Mouse (Mus musculus) intestine, embryonic 14.5 days (tissue): ENCODE data around the gene Swt1. TPM values are rescaled to one million over a fixed set of nuclear protein-coding genes. Genes with fewer than 3 reads are reported as not detected.
"Not testable (repeated sequence)": the region's sequence is repeated elsewhere in the genome, so short reads cannot be mapped to it uniquely, and the experiment has no call there.

Experiments
- ATAC-seq: fragments of 200-750 bp; cut with Nextera tagmentation; replicated peaks from 2 replicates; pipeline ENCODE4 v1.8.0; 2017; ENCODE audit warnings: low read depth, moderate number of reproducible peaks, moderate TSS enrichment, moderate library complexity; ENCODE audit not compliant: low FRiP score, low TSS enrichment
- DNase-seq: peaks from one replicate; pipeline ENCODE4 v3.0.0-alpha.2; 2018; ENCODE audit warnings: low spot score
- H3K27ac ChIP-seq: fragments of 300-500 bp; sonication (generic); 2 replicates; pipeline ENCODE4 v1.5.1; 2014; ENCODE audit warnings: low read depth, mild to moderate bottlenecking, control low read depth
- H3K27me3 ChIP-seq: fragments of 300-500 bp; sonication (generic); replicated peaks from 2 replicates; pipeline ENCODE4 v1.6.1; 2014; ENCODE audit warnings: low read length, control low read depth; ENCODE audit not compliant: control insufficient read depth, insufficient read depth
- H3K36me3 ChIP-seq: fragments of 300-500 bp; sonication (generic); 2 replicates; pipeline ENCODE4 v1.6.1; 2014; ENCODE audit warnings: low read length, control low read depth; ENCODE audit not compliant: control insufficient read depth, insufficient read depth
- H3K4me1 ChIP-seq: fragments of 300-500 bp; sonication (generic); replicated peaks from 2 replicates; pipeline ENCODE4 v1.6.1; 2014; ENCODE audit warnings: low read length, control low read depth, mixed read lengths; ENCODE audit not compliant: control insufficient read depth, insufficient read depth
- H3K4me2 ChIP-seq: fragments of 300-500 bp; sonication (generic); 2 replicates; pipeline ENCODE4 v1.6.1; 2014; ENCODE audit warnings: low read length
- H3K4me3 ChIP-seq: fragments of 300-500 bp; sonication (generic); 2 replicates; pipeline ENCODE4 v1.5.1; 2014; ENCODE audit warnings: low read depth, low read length, control low read depth, mixed read lengths
- H3K9ac ChIP-seq: fragments of 300-500 bp; sonication (generic); 2 replicates; pipeline ENCODE4 v1.6.1; 2014; ENCODE audit warnings: mild to moderate bottlenecking, low read length
- H3K9me3 ChIP-seq: fragments of 300-500 bp; sonication (generic); 2 replicates; pipeline ENCODE4 v1.6.1; 2016; ENCODE audit warnings: low read length, control low read depth; ENCODE audit not compliant: control insufficient read depth
- WGBS: fragments of 180-500 bp; shearing (Covaris S2); extraction: QIAGEN DNeasy Blood & Tissue Kit; methylation state at CpG from one replicate; pipeline ENCODE4 v1.1.7; 2014; 5-methylcytosine and 5-hydroxymethylcytosine counted together
- polyA plus RNA-seq: library from polyadenylated mRNA; unstranded; fragments of >200 nt; fragmentation: Nextera tagmentation; extraction: Ambion mirVana; gene quantifications from 2 replicates; pipeline ENCODE4 v1.2.1, GENCODE M21; 2014

Gene Swt1
- polyA plus RNA-seq = 24.4 and 26.8 TPM in 2 replicates

GRCm38 (mm10) chr1:151428263-151429221, at the start of gene Swt1, which contains the start of gene Trmt1l:
Swt1 (minus strand) TSS chr1:151428455.
Trmt1l (plus strand) TSS chr1:151428542.
- peak; percentile 95 for DNase-seq
- ATAC-seq = peak; percentile 99
- Histone ChIP-seq H3K4me2 (peak within 1 kb of the TSS; percentile 78), H3K9me3 (no peaks in the 10 kb centered on the region), H3K4me1 (peaks cover 13% of the 10 kb centered on the region), H3K36me3 (peaks cover 2% of the 10 kb centered on the region; the same call in 1 of the 2 replicates), H3K4me3 (peak within 1 kb of the TSS; percentile 61), H3K9ac (peak within 1 kb of the TSS; percentile 86), H3K27ac (peak within 1 kb of the TSS; percentile 94), H3K27me3 (no peaks in the 10 kb centered on the region)
- under 1% methylated on average over 74 of the region's 74 CpGs for WGBS

GRCm38 (mm10) chr1:151472386-151472785, 44.1 kb upstream of the Swt1 start:
- not testable (repeated sequence) for ATAC-seq, H3K27ac ChIP-seq, H3K9me3 ChIP-seq, H3K4me2 ChIP-seq, H3K4me1 ChIP-seq, H3K27me3 ChIP-seq, H3K4me3 ChIP-seq, H3K9ac ChIP-seq, DNase-seq
- 91% methylated on average over 8 of the region's 8 CpGs for WGBS
- peaks cover 79% of the 10 kb centered on the region for H3K36me3 ChIP-seq

GRCm38 (mm10) chr1:151471429-151471828, 43.2 kb upstream of the Swt1 start:
- no peak for ATAC-seq
- H3K9ac ChIP-seq = no peak overlapping the region
- no peak overlapping the region for H3K4me2 ChIP-seq
- no peaks in the 10 kb centered on the region for H3K4me1 ChIP-seq
- no peaks in the 10 kb centered on the region for H3K27me3 ChIP-seq
- DNase-seq = no peak
- 67% methylated on average over 7 of the region's 7 CpGs for whole genome bisulfite sequencing
- no peaks in the 10 kb centered on the region for H3K9me3 ChIP-seq
- H3K27ac ChIP-seq = no peak overlapping the region
- no peak overlapping the region for H3K4me3 ChIP-seq
- H3K36me3 ChIP-seq = peaks cover 70% of the 10 kb centered on the region

- Histone ChIP-seq H3K4me1 (no peaks in the 10 kb centered on the region), H3K9ac (no peak overlapping the region), H3K27ac (no peak overlapping the region), H3K36me3 (peaks cover 27% of the 10 kb centered on the region), H3K9me3 (no peaks in the 10 kb centered on the region), H3K27me3 (no peaks in the 10 kb centered on the region), H3K4me2 (no peak overlapping the region), H3K4me3 (no peak overlapping the region)
- DNase-seq = no peak
- WGBS = 81% methylated on average over 4 of the region's 4 CpGs
- no peak for ATAC-seq
These were observed 38.3 kb upstream of the Swt1 start for GRCm38 (mm10) chr1:151466571-151466970.

- H3K27ac ChIP-seq = no peak overlapping the region
- 69% methylated on average over 4 of the region's 4 CpGs for WGBS
- DNase-seq (no peak), ATAC-seq (no peak)
- H3K27me3 ChIP-seq = no peaks in the 10 kb centered on the region
- no peak overlapping the region for H3K4me2 ChIP-seq
- no peak overlapping the region for H3K4me3 ChIP-seq
- H3K36me3 ChIP-seq = peaks cover 25% of the 10 kb centered on the region
- no peaks in the 10 kb centered on the region for H3K9me3 ChIP-seq
- no peak overlapping the region for H3K9ac ChIP-seq
- H3K4me1 ChIP-seq = no peaks in the 10 kb centered on the region
These were observed 36.7 kb upstream of the Swt1 start for GRCm38 (mm10) chr1:151464914-151465313.

GRCm38 (mm10) chr1:151461265-151461664, 33.0 kb upstream of the Swt1 start:
- H3K4me3 ChIP-seq = no peak overlapping the region
- no peak overlapping the region for H3K4me2 ChIP-seq
- H3K4me1 ChIP-seq = no peaks in the 10 kb centered on the region
- H3K27me3 ChIP-seq = no peaks in the 10 kb centered on the region
- H3K36me3 ChIP-seq = peaks cover 44% of the 10 kb centered on the region
- ATAC-seq = no peak
- DNase-seq = no peak
- H3K27ac ChIP-seq = no peak overlapping the region
- H3K9ac ChIP-seq = no peak overlapping the region
- no peaks in the 10 kb centered on the region for H3K9me3 ChIP-seq
- WGBS = 82% methylated on average over 9 of the region's 9 CpGs

- DNase-seq (no peak), ATAC-seq (no peak)
- no peaks in the 10 kb centered on the region for H3K4me1 ChIP-seq
- 67% methylated on average over 5 of the region's 5 CpGs for WGBS
- H3K9me3 ChIP-seq = no peaks in the 10 kb centered on the region
- no peak overlapping the region for H3K9ac ChIP-seq
- H3K27me3 ChIP-seq = no peaks in the 10 kb centered on the region
- H3K36me3 ChIP-seq = peaks cover 76% of the 10 kb centered on the region
- H3K4me3 ChIP-seq = no peak overlapping the region
- H3K4me2 ChIP-seq = no peak overlapping the region
- H3K27ac ChIP-seq = no peak overlapping the region
These were observed 28.8 kb upstream of the Swt1 start for GRCm38 (mm10) chr1:151457087-151457486.

GRCm38 (mm10) chr1:151451946-151452345, 23.7 kb upstream of the Swt1 start:
- Histone ChIP-seq H3K9me3 (no peaks in the 10 kb centered on the region), H3K27me3 (no peaks in the 10 kb centered on the region), H3K4me1 (no peaks in the 10 kb centered on the region), H3K9ac (no peak overlapping the region), H3K4me3 (no peak overlapping the region), H3K27ac (no peak overlapping the region), H3K36me3 (peaks cover 78% of the 10 kb centered on the region), H3K4me2 (no peak overlapping the region)
- no peak for DNase-seq
- no peak for ATAC-seq
- 96% methylated on average over 11 of the region's 11 CpGs for WGBS
